In the genomic region with DNA sequence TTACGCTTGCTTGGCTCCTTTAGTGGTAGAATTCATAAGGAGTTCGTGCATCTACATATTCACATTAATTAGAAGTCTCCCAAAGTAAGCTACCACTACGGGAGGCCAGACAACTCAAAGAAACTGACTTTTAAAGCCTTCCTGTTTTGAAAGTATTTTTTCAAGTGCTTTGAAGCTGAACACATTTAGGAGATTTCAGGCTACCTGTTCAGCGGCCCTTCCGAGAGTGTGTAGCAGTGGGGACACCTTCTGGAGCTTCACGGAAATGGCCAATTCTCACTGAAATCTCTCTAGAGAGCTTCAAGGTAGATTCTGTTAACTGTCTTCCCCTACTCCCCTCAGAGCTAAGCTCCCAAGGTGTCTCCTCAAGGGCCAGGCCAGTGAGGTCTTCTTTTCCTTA, we compare ENCODE assay signal across 9 mouse cellular contexts.
DNase-seq lines count a peak whose midpoint lies in the region; ATAC-seq and TF ChIP-seq lines count a peak whose summit lies in the region.
"Had no signal": no experiment of that assay in that cellular context is flagged by ENCODE, and none has a peak within 500 bp of the region (broad histone marks: within the 10 kb centered on the region; RNA-seq: fewer than 3 reads in every experiment).

No protein-coding gene starts in this region.

- no peak for ATAC-seq in intestine, embryonic 14.5 days (replicated peaks; ENCODE audit: low FRiP score, low TSS enrichment, low read depth)
- no peak for ATAC-seq in intestine, embryonic 16.5 days
- peak; percentile 78; the same call in 1 of the 2 replicates for ATAC-seq in hindbrain, embryonic 16.5 days
- no peak for ATAC-seq in midbrain, postnatal 0 days (ENCODE audit: low FRiP score)

- TF ChIP-seq EP300 in ES-Bruce4 (IDR thresholded peaks at IDR 0.05; ENCODE audit: insufficient read depth, low read depth, low read length) = no peak

- no peaks in the 10 kb centered on the region for H3K27me3 ChIP-seq in intestine, embryonic 14.5 days (replicated peaks; ENCODE audit: control insufficient read depth, insufficient read depth, low read length)
- H3K27me3 ChIP-seq in intestine, embryonic 16.5 days (replicated peaks; ENCODE audit: control insufficient read depth, insufficient read depth, low read length) = no peaks in the 10 kb centered on the region
- no peaks in the 10 kb centered on the region for H3K27me3 ChIP-seq in ES-Bruce4 (ENCODE audit: control insufficient read depth, insufficient read depth, low read length, poor library complexity, severe bottlenecking)
- H3K27me3 ChIP-seq in cerebellum, adult 2 months (ENCODE audit: control insufficient read depth, insufficient read depth, low read length) = no peaks in the 10 kb centered on the region
- H3K27me3 ChIP-seq in hindbrain, embryonic 16.5 days (replicated peaks; ENCODE audit: control insufficient read depth, insufficient read depth, low read length) = no peaks in the 10 kb centered on the region
- H3K27me3 ChIP-seq in midbrain, postnatal 0 days (ENCODE audit: insufficient read depth, low read length) = no peaks in the 10 kb centered on the region
- no peaks in the 10 kb centered on the region for H3K27me3 ChIP-seq in heart, embryonic 10.5 days (ENCODE audit: insufficient read depth, poor library complexity, severe bottlenecking)

- no peaks in the 10 kb centered on the region for H3K36me3 ChIP-seq in intestine, embryonic 14.5 days (ENCODE audit: control insufficient read depth, insufficient read depth, low read length)
- no peaks in the 10 kb centered on the region for H3K36me3 ChIP-seq in intestine, embryonic 16.5 days (ENCODE audit: control insufficient read depth, insufficient read depth, low read length)
- no peaks in the 10 kb centered on the region for H3K36me3 ChIP-seq in ES-Bruce4 (ENCODE audit: control insufficient read depth, insufficient read depth, low read length, poor library complexity, severe bottlenecking)
- H3K36me3 ChIP-seq in hindbrain, embryonic 16.5 days (ENCODE audit: control insufficient read depth, insufficient read depth, low read length) = no peaks in the 10 kb centered on the region
- H3K36me3 ChIP-seq in midbrain, postnatal 0 days (ENCODE audit: insufficient read depth, low read length) = no peaks in the 10 kb centered on the region
- no peaks in the 10 kb centered on the region for H3K36me3 ChIP-seq in heart, embryonic 10.5 days
- H3K36me3 ChIP-seq: midbrain, embryonic 12.5 days had no signal

- peak; percentile 68 for DNase-seq in intestine, embryonic 14.5 days (ENCODE audit: low spot score)
- peak; percentile 63 to 65 for DNase-seq in cerebellum, adult 2 months
- peak; percentile 78 for DNase-seq in midbrain, postnatal 0 days (ENCODE audit: low spot score)
- DNase-seq in heart, embryonic 10.5 days (ENCODE audit: low spot score) = no peak
- no peak for DNase-seq in spleen, postnatal 36 days (ENCODE audit: low spot score in 2 of 2)

- no peak for TF ChIP-seq POLR2A in ES-Bruce4 (IDR thresholded peaks at IDR 0.05; ENCODE audit: insufficient read depth, low read length)
- TF ChIP-seq POLR2A in cerebellum, adult 2 months (IDR thresholded peaks at IDR 0.05; ENCODE audit: borderline replicate concordance, insufficient read depth, low read length) = no peak

- H3K27ac ChIP-seq in intestine, embryonic 14.5 days (ENCODE audit: low read depth) = no peak overlapping the region
- H3K27ac ChIP-seq in intestine, embryonic 16.5 days (ENCODE audit: low read length) = no peak overlapping the region
- no peak overlapping the region for H3K27ac ChIP-seq in ES-Bruce4 (ENCODE audit: insufficient read depth, low read length)
- H3K27ac ChIP-seq in cerebellum, adult 2 months (ENCODE audit: insufficient read depth, low read length) = no peak overlapping the region
- H3K27ac ChIP-seq in hindbrain, embryonic 16.5 days (ENCODE audit: low read depth, low read length) = no peak overlapping the region
- no peak overlapping the region for H3K27ac ChIP-seq in midbrain, postnatal 0 days (ENCODE audit: low read depth, low read length)
- H3K27ac ChIP-seq in heart, embryonic 10.5 days = no peak overlapping the region
- H3K27ac ChIP-seq: midbrain, embryonic 12.5 days had no signal

- peak; percentile 60 for TF ChIP-seq CTCF in ES-Bruce4 (IDR thresholded peaks at IDR 0.05; ENCODE audit: low read depth, low read length)
- TF ChIP-seq CTCF in cerebellum, adult 2 months (IDR thresholded peaks at IDR 0.05; ENCODE audit: borderline replicate concordance, insufficient read depth, low read depth, low read length) = peak; percentile 93
- peak; percentile 89 for TF ChIP-seq CTCF in midbrain, postnatal 0 days (IDR thresholded peaks at IDR 0.05)

- H3K9ac ChIP-seq in intestine, embryonic 14.5 days (ENCODE audit: low read length) = no peak overlapping the region
- no peak overlapping the region for H3K9ac ChIP-seq in intestine, embryonic 16.5 days (ENCODE audit: low read depth, low read length)
- H3K9ac ChIP-seq in ES-Bruce4 (ENCODE audit: low read depth, poor library complexity, severe bottlenecking) = no peak overlapping the region
- no peak overlapping the region for H3K9ac ChIP-seq in hindbrain, embryonic 16.5 days (ENCODE audit: low read depth, low read length)
- no peak overlapping the region for H3K9ac ChIP-seq in midbrain, postnatal 0 days (replicated peaks; ENCODE audit: low read length, poor library complexity, severe bottlenecking)
- H3K9ac ChIP-seq: midbrain, embryonic 12.5 days had no signal

- H3K4me1 ChIP-seq in intestine, embryonic 14.5 days (replicated peaks; ENCODE audit: control insufficient read depth, insufficient read depth, low read length) = no peaks in the 10 kb centered on the region
- no peaks in the 10 kb centered on the region for H3K4me1 ChIP-seq in intestine, embryonic 16.5 days (ENCODE audit: control insufficient read depth, insufficient read depth, low read length)
- H3K4me1 ChIP-seq in ES-Bruce4 (ENCODE audit: control insufficient read depth, insufficient read depth, low read length) = no peaks in the 10 kb centered on the region
- no peaks in the 10 kb centered on the region for H3K4me1 ChIP-seq in cerebellum, adult 2 months (ENCODE audit: control insufficient read depth, insufficient read depth, low read length)
- H3K4me1 ChIP-seq in hindbrain, embryonic 16.5 days (ENCODE audit: control insufficient read depth, insufficient read depth, low read depth, low read length) = peaks cover 5% of the 10 kb centered on the region
- H3K4me1 ChIP-seq in midbrain, postnatal 0 days (ENCODE audit: insufficient read depth, low read length) = no peaks in the 10 kb centered on the region
- H3K4me1 ChIP-seq in heart, embryonic 10.5 days = peaks cover 5% of the 10 kb centered on the region

- H3K9me3 ChIP-seq in intestine, embryonic 14.5 days (ENCODE audit: control insufficient read depth, low read length) = no peaks in the 10 kb centered on the region
- H3K9me3 ChIP-seq in intestine, embryonic 16.5 days (ENCODE audit: control insufficient read depth, low read length) = no peaks in the 10 kb centered on the region
- H3K9me3 ChIP-seq in ES-Bruce4 (replicated peaks; ENCODE audit: control insufficient read depth, insufficient read depth, low read length, poor library complexity, severe bottlenecking) = no peaks in the 10 kb centered on the region
- H3K9me3 ChIP-seq in hindbrain, embryonic 16.5 days (ENCODE audit: control insufficient read depth, low read length) = no peaks in the 10 kb centered on the region
- H3K9me3 ChIP-seq in midbrain, postnatal 0 days (ENCODE audit: low read length) = no peaks in the 10 kb centered on the region
- no peaks in the 10 kb centered on the region for H3K9me3 ChIP-seq in heart, embryonic 10.5 days
- H3K9me3 ChIP-seq: midbrain, embryonic 12.5 days had no signal

- no peak overlapping the region for H3K4me2 ChIP-seq in intestine, embryonic 14.5 days (ENCODE audit: low read length)
- no peak overlapping the region for H3K4me2 ChIP-seq in intestine, embryonic 16.5 days (ENCODE audit: low read depth, low read length)
- H3K4me2 ChIP-seq in hindbrain, embryonic 16.5 days (ENCODE audit: low read length) = no peak overlapping the region
- no peak overlapping the region for H3K4me2 ChIP-seq in midbrain, postnatal 0 days (ENCODE audit: low read depth, low read length, poor library complexity, severe bottlenecking)
- H3K4me2 ChIP-seq: midbrain, embryonic 12.5 days had no signal

- H3K4me3 ChIP-seq in intestine, embryonic 14.5 days (ENCODE audit: low read depth, low read length) = no peak overlapping the region
- no peak overlapping the region for H3K4me3 ChIP-seq in intestine, embryonic 16.5 days (ENCODE audit: low read length)
- H3K4me3 ChIP-seq in ES-Bruce4 (ENCODE audit: low read depth, low read length) = no peak overlapping the region
- H3K4me3 ChIP-seq in cerebellum, adult 2 months (replicated peaks; ENCODE audit: insufficient read depth, low read depth, low read length) = no peak overlapping the region
- no peak overlapping the region for H3K4me3 ChIP-seq in hindbrain, embryonic 16.5 days (ENCODE audit: low read length)
- no peak overlapping the region for H3K4me3 ChIP-seq in midbrain, postnatal 0 days (ENCODE audit: low read depth, low read length)
- H3K4me3 ChIP-seq in heart, embryonic 10.5 days = no peak overlapping the region
- H3K4me3 ChIP-seq: midbrain, embryonic 12.5 days had no signal

- 39% methylated on average over 6 of the region's 6 CpGs for WGBS in intestine, embryonic 14.5 days
- 39% methylated on average over 6 of the region's 6 CpGs for WGBS in intestine, embryonic 16.5 days
- WGBS in cerebellum, adult 2 months = 14% methylated on average over 6 of the region's 6 CpGs
- WGBS in hindbrain, embryonic 16.5 days = 32% methylated on average over 6 of the region's 6 CpGs
- 14% methylated on average over 6 of the region's 6 CpGs for WGBS in midbrain, postnatal 0 days
- 44% methylated on average over 6 of the region's 6 CpGs for WGBS in heart, embryonic 10.5 days

Comparison
In these comparisons a context has a peak if more than half of its experiments do, and no peak if none do; other contexts are left out.
1. DNase-seq: peak in intestine, embryonic 14.5 days (single experiment), cerebellum, adult 2 months (2 of 2) and midbrain, postnatal 0 days (single experiment); none in heart, embryonic 10.5 days (single experiment) and spleen, postnatal 36 days (0 of 2).
2. Peak in every context shown above with its lines, with median percentiles within 50 percentile points of each other: CTCF ChIP-seq.